Mouse (Mus musculus) lung, postnatal 0 days (tissue): ENCODE results near the gene Amotl2. TPM values are rescaled to one million over a fixed set of nuclear protein-coding genes. Genes with fewer than 3 reads are reported as not detected.

Experiments
- ATAC-seq: fragments of 200-750 bp; cut with Nextera tagmentation; 2 replicates; pipeline ENCODE4 v1.8.0; 2017; ENCODE audit warnings: moderate library complexity
- DNase-seq: peaks from one replicate; pipeline ENCODE4 v3.0.0-alpha.2; 2016; ENCODE audit warnings: low spot score
- H3K27ac ChIP-seq: fragments of 300-500 bp; sonication (generic); 2 replicates; pipeline ENCODE4 v1.5.1; 2014; ENCODE audit warnings: antibody characterized with exemption, mild to moderate bottlenecking, low read length, mixed read lengths
- H3K27me3 ChIP-seq: fragments of 300-500 bp; sonication (generic); replicated peaks from 2 replicates; pipeline ENCODE4 v1.6.1; 2014; ENCODE audit warnings: low read length, mixed read lengths; ENCODE audit not compliant: insufficient read depth
- H3K36me3 ChIP-seq: fragments of 300-500 bp; sonication (generic); 2 replicates; pipeline ENCODE4 v1.6.1; 2014; ENCODE audit warnings: low read length, mixed read lengths; ENCODE audit not compliant: insufficient read depth
- H3K4me1 ChIP-seq: fragments of 300-500 bp; sonication (generic); 2 replicates; pipeline ENCODE4 v1.6.1; 2014; ENCODE audit warnings: antibody characterized with exemption, low read depth, low read length, mixed read lengths; ENCODE audit not compliant: insufficient read depth
- H3K4me2 ChIP-seq: fragments of 300-500 bp; sonication (generic); replicated peaks from 2 replicates; pipeline ENCODE4 v1.6.1; 2014; ENCODE audit warnings: low read depth, mild to moderate bottlenecking, low read length, moderate library complexity, mixed read lengths
- H3K4me3 ChIP-seq: fragments of 300-500 bp; sonication (generic); 2 replicates; pipeline ENCODE4 v1.5.1; 2014; ENCODE audit warnings: low read depth, low read length
- H3K9ac ChIP-seq: fragments of 300-500 bp; sonication (generic); replicated peaks from 2 replicates; pipeline ENCODE4 v1.6.1; 2014; ENCODE audit warnings: low read depth, mild to moderate bottlenecking
- H3K9me3 ChIP-seq: fragments of 300-500 bp; sonication (generic); 2 replicates; pipeline ENCODE4 v1.6.1; 2016; ENCODE audit warnings: low read length, mixed read lengths
- CTCF ChIP-seq: IDR thresholded peaks from 2 replicates; pipeline ENCODE4 v1.5.1; 2016; ENCODE audit warnings: antibody characterized with exemption, mild to moderate bottlenecking
- EP300 ChIP-seq: IDR thresholded peaks from 2 replicates; pipeline ENCODE4 v1.6.1; 2016; ENCODE audit warnings: antibody characterized with exemption, mild to moderate bottlenecking, control low read depth
- WGBS: fragments of 180-500 bp; shearing (Covaris S2); extraction: QIAGEN DNeasy Blood & Tissue Kit; methylation state at CpG from one replicate; pipeline ENCODE4 v1.1.7; 2014; 5-methylcytosine and 5-hydroxymethylcytosine counted together
- polyA plus RNA-seq: library from polyadenylated mRNA; unstranded; fragments of >200 nt; fragmentation: Nextera tagmentation; extraction: Ambion mirVana; gene quantifications from 2 replicates; pipeline ENCODE4 v1.2.1, GENCODE M21; 2015

The Amotl2 gene
- polyA plus RNA-seq, 1 experiment from 2014 or later, result 50.3 TPM

DNA sequence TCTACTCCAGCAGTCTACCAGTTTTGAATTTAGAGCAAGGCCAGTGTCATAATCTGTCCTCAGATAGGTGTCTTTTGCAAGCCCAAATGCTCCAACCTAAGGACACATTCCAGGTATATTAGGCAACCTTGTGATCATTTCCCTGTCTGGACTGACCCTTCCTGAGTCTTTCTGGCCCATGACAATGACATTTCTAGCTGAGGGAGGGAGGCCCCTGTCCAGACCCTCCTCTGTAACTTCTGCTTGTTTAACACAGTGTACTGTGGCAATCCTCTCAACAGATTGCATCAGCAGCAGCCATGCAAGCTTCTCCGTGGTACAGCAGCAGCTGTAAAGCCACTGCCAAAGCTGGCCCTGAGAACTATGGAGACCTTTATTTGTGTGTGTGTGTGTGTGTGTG lies 19.5 kb downstream of the Amotl2 start:
- Histone ChIP-seq H3K27ac (peak overlapping the region; percentile 49), H3K9ac (no peak overlapping the region), H3K4me1 (peaks cover 22% of the 10 kb centered on the region)

DNA sequence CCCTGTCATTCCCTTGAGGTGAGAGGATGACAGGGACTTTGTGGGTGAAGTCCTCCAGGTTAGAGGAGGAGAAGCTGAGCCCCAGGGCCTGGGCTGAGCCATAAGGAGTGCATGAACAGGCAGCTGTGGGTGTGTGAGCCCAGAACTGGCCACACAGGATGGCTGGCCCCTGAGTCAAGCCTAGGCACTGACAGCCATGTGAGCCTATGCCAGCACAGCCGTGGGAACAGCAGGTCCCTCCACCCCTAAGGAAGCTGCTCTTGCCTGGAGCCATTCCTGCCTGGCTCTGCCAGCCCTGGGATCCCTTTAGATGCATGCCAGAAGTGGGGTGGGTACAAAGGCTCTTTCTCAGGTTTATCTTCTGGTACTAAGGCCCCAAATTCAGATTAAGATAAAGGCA lies 20.9 kb downstream of the Amotl2 start:
- H3K27ac ChIP-seq, result no peak overlapping the region
- 31% methylated on average over 1 of the region's 1 CpGs for WGBS
- no peaks in the 10 kb centered on the region for H3K9me3 ChIP-seq
- TF ChIP-seq CTCF (no peak), EP300 (no peak)
- ATAC-seq, result no peak
- H3K4me1 ChIP-seq, result peaks cover 18% of the 10 kb centered on the region
- H3K4me3 ChIP-seq, result no peak overlapping the region
- no peak for DNase-seq
- no peaks in the 10 kb centered on the region for H3K27me3 ChIP-seq
- H3K4me2 ChIP-seq, result no peak overlapping the region
- H3K9ac ChIP-seq, result no peak overlapping the region
- peaks cover 5% of the 10 kb centered on the region; the same call in 1 of the 2 replicates for H3K36me3 ChIP-seq

More for the DNA sequence above, 19.5 kb downstream of the Amotl2 start:
- 5% methylated on average over 1 of the region's 1 CpGs for WGBS
- ATAC-seq, result peak; percentile 41
- Histone ChIP-seq H3K27me3 (no peaks in the 10 kb centered on the region), H3K4me2 (no peak overlapping the region), H3K36me3 (peaks cover 19% of the 10 kb centered on the region), H3K4me3 (no peak overlapping the region), H3K9me3 (no peaks in the 10 kb centered on the region)
- peak; percentile 80 for DNase-seq
- TF ChIP-seq EP300 (no peak), CTCF (no peak)

DNA sequence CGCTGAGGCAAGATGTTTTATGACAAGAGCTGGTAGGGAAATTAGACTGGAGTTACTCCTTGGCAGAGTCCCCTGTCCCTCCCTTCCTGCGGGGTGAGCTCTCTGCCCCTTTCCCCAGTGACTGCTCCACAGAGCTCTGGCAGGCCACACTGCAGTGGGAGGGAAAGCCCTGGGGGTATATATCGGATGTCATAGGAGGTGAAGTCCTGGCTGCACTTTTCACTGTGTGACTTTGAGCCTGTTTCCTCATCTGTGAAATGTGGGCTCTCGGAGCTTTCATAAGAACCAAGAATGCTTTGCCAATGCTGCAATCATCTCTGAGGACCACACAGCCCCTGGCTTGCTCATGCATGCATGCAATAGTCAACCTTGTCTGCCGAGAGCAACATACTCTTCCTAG lies 30.3 kb downstream of the Amotl2 start:
- H3K9ac ChIP-seq, result no peak overlapping the region
- H3K27ac ChIP-seq, result no peak overlapping the region; the same call in 1 of the 2 replicates
- TF ChIP-seq EP300 (no peak), CTCF (no peak)
- ATAC-seq (peak; percentile 25), DNase-seq (peak; percentile 45)
- H3K4me1 ChIP-seq, result peaks cover 5% of the 10 kb centered on the region; the same call in 1 of the 2 replicates
- H3K9me3 ChIP-seq, result no peaks in the 10 kb centered on the region
- no peak overlapping the region for H3K4me3 ChIP-seq
- no peak overlapping the region for H3K4me2 ChIP-seq
- H3K36me3 ChIP-seq, result no peaks in the 10 kb centered on the region
- H3K27me3 ChIP-seq, result no peaks in the 10 kb centered on the region
- WGBS, result 57% methylated on average over 5 of the region's 5 CpGs

- no peak overlapping the region for H3K4me3 ChIP-seq
- H3K27ac ChIP-seq, result peak overlapping the region; percentile 39; the same call in 1 of the 2 replicates
- no peak overlapping the region for H3K9ac ChIP-seq
- ATAC-seq, result peak; percentile 52
- no peaks in the 10 kb centered on the region for H3K36me3 ChIP-seq
- H3K27me3 ChIP-seq, result no peaks in the 10 kb centered on the region
- peak; percentile 60 for DNase-seq
- WGBS, result 10% methylated on average over 5 of the region's 5 CpGs
- no peak overlapping the region for H3K4me2 ChIP-seq
- TF ChIP-seq EP300 (no peak), CTCF (no peak)
- no peaks in the 10 kb centered on the region for H3K9me3 ChIP-seq
- peaks cover 8% of the 10 kb centered on the region; the same call in 1 of the 2 replicates for H3K4me1 ChIP-seq
These were observed 31.4 kb downstream of the Amotl2 start for GRCm38 (mm10) chr9:102747902-102748301.

DNA sequence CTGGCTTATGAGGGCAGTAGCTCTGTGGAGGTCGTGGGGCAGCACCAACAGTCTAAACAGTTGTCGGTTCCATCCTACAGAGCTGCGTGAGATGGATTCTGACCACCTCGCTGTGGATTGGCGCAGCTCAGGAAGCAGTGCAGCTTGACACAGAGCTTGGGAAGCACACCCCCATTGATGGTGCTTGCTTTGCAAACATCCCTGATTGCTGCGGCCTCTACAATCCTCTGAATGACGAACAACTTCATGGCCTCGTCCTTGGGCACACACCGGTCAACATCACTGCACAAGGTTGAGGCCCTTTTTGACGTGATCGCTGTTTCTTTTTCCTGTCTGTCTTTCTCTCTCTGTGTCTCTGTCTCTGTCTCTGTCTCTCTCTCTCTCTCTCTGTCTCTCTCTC lies 32.7 kb downstream of the Amotl2 start:
- no peak for DNase-seq
- 61% methylated on average over 11 of the region's 11 CpGs for WGBS

GRCm38 (mm10) chr9:102751632-102752303 lies 35.3 kb downstream of the Amotl2 start:
- Histone ChIP-seq H3K4me1 (peaks cover 6% of the 10 kb centered on the region; the same call in 1 of the 2 replicates), H3K36me3 (no peaks in the 10 kb centered on the region), H3K9ac (no peak overlapping the region), H3K27me3 (no peaks in the 10 kb centered on the region), H3K9me3 (no peaks in the 10 kb centered on the region), H3K4me2 (no peak overlapping the region), H3K27ac (no peak overlapping the region), H3K4me3 (no peak overlapping the region)
- DNase-seq, result peak; percentile 69
- TF ChIP-seq EP300, result 0 out of 2 replicates have a peak, but pooled peaks have one; percentile 24
- TF ChIP-seq CTCF, result no peak
- ATAC-seq, result peak; percentile 65
- 71% methylated on average over 5 of the region's 5 CpGs for WGBS

More for the DNA sequence above, 32.7 kb downstream of the Amotl2 start:
- Histone ChIP-seq H3K4me1 (peaks cover 8% of the 10 kb centered on the region; the same call in 1 of the 2 replicates), H3K27me3 (no peaks in the 10 kb centered on the region), H3K4me3 (no peak overlapping the region), H3K9ac (no peak overlapping the region), H3K36me3 (no peaks in the 10 kb centered on the region), H3K27ac (no peak overlapping the region), H3K4me2 (no peak overlapping the region), H3K9me3 (no peaks in the 10 kb centered on the region)
- ATAC-seq, result no peak
- no peak for TF ChIP-seq CTCF
- no peak for TF ChIP-seq EP300
